Mouse (Mus musculus): Measurements from ENCODE around the gene Ap1b1.

Ap1b1 gene

DNA sequence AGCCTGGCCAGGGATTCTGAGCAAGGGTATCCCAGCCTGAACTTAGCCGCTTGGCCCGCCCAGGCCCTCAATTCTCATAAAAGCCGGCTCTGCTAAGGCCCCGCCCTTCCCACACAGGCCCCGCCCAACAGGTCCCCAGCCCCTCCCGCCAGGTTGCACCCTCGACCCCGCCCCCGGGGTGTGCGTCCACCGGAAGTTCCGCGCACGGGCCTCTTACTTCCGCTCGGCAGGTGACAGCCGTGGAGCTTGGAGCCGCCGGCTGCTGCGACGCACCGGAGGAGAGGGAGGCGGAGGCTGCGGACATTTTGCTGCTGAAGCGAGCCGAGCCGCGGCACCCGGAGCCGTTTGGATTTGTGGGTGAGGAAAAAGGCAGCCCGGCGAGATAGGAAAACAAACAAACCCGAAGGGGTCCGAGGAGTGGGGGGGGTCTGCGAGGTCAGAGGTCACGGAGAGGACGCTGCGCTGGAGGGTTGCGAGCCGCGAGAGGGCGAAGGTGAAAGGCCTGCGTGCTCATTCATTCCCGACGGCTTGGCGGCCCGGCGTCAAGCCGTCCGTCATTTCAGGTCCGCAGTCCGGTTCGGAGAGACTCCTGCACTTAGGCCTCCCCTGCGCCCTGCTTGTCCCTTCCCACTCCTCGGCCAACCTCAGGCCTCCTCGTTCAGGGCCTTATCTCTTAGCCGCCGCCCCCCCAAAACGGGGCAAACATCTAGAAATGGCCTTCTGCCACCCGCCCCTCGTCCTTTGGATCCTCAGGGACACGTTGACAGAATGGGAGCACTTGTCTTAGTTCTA lies at the start of gene Ap1b1:
TSS of gene Ap1b1 (plus strand) at position 130 of the 792 bp plus-strand sequence.
- H3K27me3 ChIP-seq (ENCODE audit: control insufficient read depth, insufficient read depth, low read length, poor library complexity, severe bottlenecking): no peaks in the 10 kb centered on the region
- H3K36me3 ChIP-seq (ENCODE audit: control insufficient read depth, insufficient read depth, low read length, poor library complexity, severe bottlenecking): no peaks in the 10 kb centered on the region
- peak; percentile 96 for DNase-seq (ENCODE audit: low read depth, low spot score)

GRCm38 (mm10) chr11:4946530-4946929 lies 40.1 kb upstream of the Ap1b1 start:
- H3K36me3 ChIP-seq (ENCODE audit: control insufficient read depth, insufficient read depth, low read length, poor library complexity, severe bottlenecking): no peaks in the 10 kb centered on the region
- no peaks in the 10 kb centered on the region; the same call in 1 of the 2 replicates for H3K27me3 ChIP-seq (ENCODE audit: control insufficient read depth, insufficient read depth, low read length, poor library complexity, severe bottlenecking)
- DNase-seq (ENCODE audit: low read depth, low spot score): no peak

DNA sequence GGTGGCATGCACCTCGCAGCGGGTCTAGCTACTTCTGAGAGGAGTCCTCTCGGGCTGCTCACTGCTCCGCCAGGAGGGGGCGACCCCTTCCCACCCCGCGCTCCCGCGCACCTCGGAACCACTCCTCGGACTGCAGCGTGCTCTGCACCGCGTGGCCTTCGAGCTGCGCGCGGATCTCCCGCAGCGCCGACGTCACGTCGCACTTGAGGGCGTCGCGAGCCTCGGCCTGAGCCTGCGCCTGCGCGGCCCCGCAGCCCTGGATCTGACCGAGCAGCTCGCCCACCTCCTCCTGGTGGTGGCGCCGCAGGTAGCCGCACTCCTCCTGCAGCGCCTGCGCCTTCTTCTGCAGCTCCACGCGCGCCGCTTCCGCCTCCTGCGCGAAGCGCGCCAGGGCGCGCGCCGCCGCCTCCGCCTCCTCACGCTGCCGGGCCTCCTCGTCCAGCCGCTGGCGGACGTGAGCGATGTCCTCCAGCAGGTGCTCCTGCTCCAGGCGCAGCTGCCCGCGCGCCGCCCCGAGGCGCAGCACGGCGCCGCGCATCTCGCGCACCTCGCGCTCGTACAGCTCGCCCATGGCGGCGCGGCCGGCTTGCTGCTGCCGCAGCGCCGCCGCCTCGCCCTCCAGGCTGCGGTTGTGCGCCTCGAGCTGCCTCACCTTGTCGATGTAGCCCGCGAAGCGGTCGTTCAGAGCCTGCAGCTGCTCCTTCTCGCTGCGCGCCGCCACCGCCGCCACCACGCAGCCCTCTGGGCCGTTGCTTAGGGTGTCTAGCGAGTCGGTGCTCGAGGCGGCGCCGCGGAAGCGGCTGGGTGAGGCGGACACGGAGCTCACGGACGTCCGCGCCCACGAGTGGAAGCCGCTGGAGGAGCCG lies 39.4 kb upstream of the Ap1b1 start:
- peak; percentile 81 for DNase-seq (ENCODE audit: low read depth, low spot score)
- Histone ChIP-seq H3K36me3 (ENCODE audit: control insufficient read depth, insufficient read depth, low read length, poor library complexity, severe bottlenecking) (no peaks in the 10 kb centered on the region), H3K27me3 (ENCODE audit: control insufficient read depth, insufficient read depth, low read length, poor library complexity, severe bottlenecking) (no peaks in the 10 kb centered on the region; the same call in 1 of the 2 replicates)

- no peak for DNase-seq (ENCODE audit: low read depth, low spot score)
- no peaks in the 10 kb centered on the region for H3K36me3 ChIP-seq (ENCODE audit: control insufficient read depth, insufficient read depth, low read length, poor library complexity, severe bottlenecking)
- no peaks in the 10 kb centered on the region; the same call in 1 of the 2 replicates for H3K27me3 ChIP-seq (ENCODE audit: control insufficient read depth, insufficient read depth, low read length, poor library complexity, severe bottlenecking)
Observed at GRCm38 (mm10) chr11:4947813-4948174, 38.8 kb upstream of the Ap1b1 start, which contains the start of gene Nefh. Gene Nefh (minus strand): TSS chr11:4948064.

- no peak for DNase-seq (ENCODE audit: low read depth, low spot score)
- no peaks in the 10 kb centered on the region; the same call in 1 of the 2 replicates for H3K27me3 ChIP-seq (ENCODE audit: control insufficient read depth, insufficient read depth, low read length, poor library complexity, severe bottlenecking)
Observed at GRCm38 (mm10) chr11:4948792-4949191, 37.8 kb upstream of the Ap1b1 start.

GRCm38 (mm10) chr11:4949256-4950044 lies 37.2 kb upstream of the Ap1b1 start:
- H3K36me3 ChIP-seq (ENCODE audit: control insufficient read depth, insufficient read depth, low read length, poor library complexity, severe bottlenecking): no peaks in the 10 kb centered on the region
- no peaks in the 10 kb centered on the region; the same call in 1 of the 2 replicates for H3K27me3 ChIP-seq (ENCODE audit: control insufficient read depth, insufficient read depth, low read length, poor library complexity, severe bottlenecking)
- DNase-seq (ENCODE audit: low read depth, low spot score): no peak

More at GRCm38 (mm10) chr11:4948792-4949191, 37.8 kb upstream of the Ap1b1 start:
- no peaks in the 10 kb centered on the region for H3K36me3 ChIP-seq (ENCODE audit: control insufficient read depth, insufficient read depth, low read length, poor library complexity, severe bottlenecking)

DNA sequence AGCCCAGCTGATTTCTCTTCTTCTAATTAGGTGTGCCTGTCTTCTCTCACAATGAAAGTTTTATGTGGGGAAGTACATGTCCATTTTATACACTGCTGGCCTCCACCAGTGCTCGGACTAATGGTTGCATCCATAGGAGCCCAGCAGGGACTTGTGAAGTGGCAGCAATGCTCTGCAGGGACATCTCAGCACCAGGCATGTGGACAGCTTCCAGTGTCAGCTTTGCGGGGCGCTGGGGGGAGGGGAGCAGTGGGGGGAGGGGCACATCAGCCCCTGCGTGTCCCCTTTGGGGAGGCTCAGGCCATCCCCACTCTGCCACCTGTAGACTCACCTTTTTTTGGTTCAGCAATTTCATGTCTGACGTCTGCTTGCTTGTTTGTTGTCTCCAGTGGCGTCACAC lies 33.2 kb upstream of the Ap1b1 start:
- Histone ChIP-seq H3K36me3 (ENCODE audit: control insufficient read depth, insufficient read depth, low read length, poor library complexity, severe bottlenecking) (no peaks in the 10 kb centered on the region), H3K27me3 (ENCODE audit: control insufficient read depth, insufficient read depth, low read length, poor library complexity, severe bottlenecking) (no peaks in the 10 kb centered on the region)
- DNase-seq (ENCODE audit: low read depth, low spot score): no peak

DNA sequence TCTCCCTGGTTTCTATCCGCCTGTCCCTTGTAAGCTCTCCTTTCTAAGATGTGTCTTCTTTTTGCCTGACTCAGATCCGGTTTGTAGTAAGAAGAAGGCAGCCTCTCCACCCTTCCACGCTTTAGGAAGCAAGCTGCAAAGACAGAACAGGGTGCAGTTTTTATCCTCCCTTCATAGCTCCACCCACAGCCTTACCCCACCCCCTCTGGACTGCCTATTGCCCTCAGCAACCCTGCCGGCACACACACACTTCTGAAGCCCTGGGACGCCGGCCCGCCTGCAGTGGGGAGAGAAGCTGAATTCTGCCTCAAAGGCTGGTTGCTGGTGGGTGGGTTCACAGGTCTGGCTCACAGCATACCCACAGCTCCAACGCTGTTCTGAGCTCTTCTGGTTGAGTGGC lies 32.7 kb upstream of the Ap1b1 start:
- Histone ChIP-seq H3K27me3 (ENCODE audit: control insufficient read depth, insufficient read depth, low read length, poor library complexity, severe bottlenecking) (no peaks in the 10 kb centered on the region), H3K36me3 (ENCODE audit: control insufficient read depth, insufficient read depth, low read length, poor library complexity, severe bottlenecking) (no peaks in the 10 kb centered on the region)
- no peak for DNase-seq (ENCODE audit: low read depth, low spot score)

DNA sequence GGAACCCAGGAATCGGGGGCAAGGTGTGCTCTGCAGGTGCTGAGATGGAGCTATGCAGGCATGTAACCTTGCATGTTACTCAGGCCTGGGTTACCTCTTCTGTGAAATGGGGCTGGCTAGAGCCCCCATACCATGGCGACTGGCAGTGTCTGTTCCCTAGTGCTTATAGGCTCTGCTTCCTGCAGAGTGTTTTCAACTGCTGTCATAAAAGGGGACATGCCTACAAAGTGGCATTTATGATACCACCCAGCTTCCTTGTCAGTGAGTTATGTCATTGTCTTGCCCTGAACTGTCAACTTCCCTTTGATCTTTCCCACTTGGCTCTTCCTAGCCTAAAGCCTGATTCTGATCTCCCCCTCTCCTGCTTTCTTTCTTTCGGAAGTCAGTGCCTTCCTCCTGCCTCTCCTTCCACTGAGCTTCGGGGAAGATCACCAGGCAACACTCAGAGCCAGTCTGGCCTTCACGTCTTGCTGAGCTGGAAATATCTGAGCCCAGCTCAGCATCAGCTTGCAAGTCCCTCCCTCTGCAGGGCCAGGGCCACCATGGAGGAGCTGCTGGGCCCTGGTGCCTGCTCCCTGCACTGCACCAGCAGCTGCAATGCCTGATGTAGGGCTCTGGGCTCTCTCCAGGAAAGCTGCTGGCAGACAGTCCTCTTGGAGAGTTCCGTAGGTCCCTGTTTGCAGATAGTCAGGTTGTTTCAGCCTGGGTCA lies 23.4 kb upstream of the Ap1b1 start:
- DNase-seq (ENCODE audit: low read depth, low spot score): no peak

GRCm38 (mm10) chr11:4966325-4966724 lies 20.3 kb upstream of the Ap1b1 start:
- DNase-seq (ENCODE audit: low read depth, low spot score): no peak
- H3K36me3 ChIP-seq (ENCODE audit: control insufficient read depth, insufficient read depth, low read length, poor library complexity, severe bottlenecking): no peaks in the 10 kb centered on the region

More for the DNA sequence above, 23.4 kb upstream of the Ap1b1 start:
- H3K36me3 ChIP-seq (ENCODE audit: control insufficient read depth, insufficient read depth, low read length, poor library complexity, severe bottlenecking): no peaks in the 10 kb centered on the region
- 0 out of 2 replicates have a peak, but pooled peaks cover 1% of the 10 kb centered on the region for H3K27me3 ChIP-seq (ENCODE audit: control insufficient read depth, insufficient read depth, low read length, poor library complexity, severe bottlenecking)

DNA sequence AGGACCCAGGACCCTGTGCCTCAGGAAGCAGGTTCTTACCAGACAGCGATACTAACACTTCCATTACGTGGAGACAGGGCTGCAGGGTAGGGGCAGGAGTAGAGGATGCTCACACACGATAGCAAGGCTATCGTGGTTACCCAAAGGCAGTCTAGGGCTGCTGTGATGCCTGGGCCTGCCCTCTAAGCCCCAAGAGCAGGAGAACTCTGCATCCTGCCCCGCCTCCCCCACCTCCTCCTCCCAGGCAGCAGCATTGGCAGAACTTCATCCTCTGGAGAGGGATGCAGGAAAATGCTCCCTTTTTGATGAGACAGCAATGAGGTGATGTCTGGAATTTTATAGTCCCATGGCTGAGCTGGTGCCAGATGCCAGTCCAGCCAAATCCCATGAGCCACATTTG lies 19.7 kb upstream of the Ap1b1 start:
- DNase-seq (ENCODE audit: low read depth, low spot score): no peak
- H3K36me3 ChIP-seq (ENCODE audit: control insufficient read depth, insufficient read depth, low read length, poor library complexity, severe bottlenecking): no peaks in the 10 kb centered on the region

More at GRCm38 (mm10) chr11:4966325-4966724, 20.3 kb upstream of the Ap1b1 start:
- H3K27me3 ChIP-seq (ENCODE audit: control insufficient read depth, insufficient read depth, low read length, poor library complexity, severe bottlenecking): 0 out of 2 replicates have a peak, but pooled peaks cover 1% of the 10 kb centered on the region

GRCm38 (mm10) chr11:4967549-4967948 lies 19.1 kb upstream of the Ap1b1 start:
- no peak for DNase-seq (ENCODE audit: low read depth, low spot score)
- H3K27me3 ChIP-seq (ENCODE audit: control insufficient read depth, insufficient read depth, low read length, poor library complexity, severe bottlenecking): 0 out of 2 replicates have a peak, but pooled peaks cover 1% of the 10 kb centered on the region
- H3K36me3 ChIP-seq (ENCODE audit: control insufficient read depth, insufficient read depth, low read length, poor library complexity, severe bottlenecking): no peaks in the 10 kb centered on the region

More for the DNA sequence above, 19.7 kb upstream of the Ap1b1 start:
- 0 out of 2 replicates have a peak, but pooled peaks cover 1% of the 10 kb centered on the region for H3K27me3 ChIP-seq (ENCODE audit: control insufficient read depth, insufficient read depth, low read length, poor library complexity, severe bottlenecking)

GRCm38 (mm10) chr11:4968376-4968775 lies 18.2 kb upstream of the Ap1b1 start:
- DNase-seq (ENCODE audit: low read depth, low spot score): no peak
- Histone ChIP-seq H3K27me3 (ENCODE audit: control insufficient read depth, insufficient read depth, low read length, poor library complexity, severe bottlenecking) (0 out of 2 replicates have a peak, but pooled peaks cover 1% of the 10 kb centered on the region), H3K36me3 (ENCODE audit: control insufficient read depth, insufficient read depth, low read length, poor library complexity, severe bottlenecking) (no peaks in the 10 kb centered on the region)

Data from splenic B cell, adult 2 months (primary cell).